Mouse (Mus musculus) heart, embryonic 15.5 days (tissue): ENCODE data around the gene Adat1. TPM values are rescaled to one million over a fixed set of nuclear protein-coding genes. Genes with fewer than 3 reads are reported as not detected.
A peak's percentile ranks its signal among the peaks of the same experiment; 100 is the strongest.
"Not testable (repeated sequence)": the region's sequence is repeated elsewhere in the genome, so short reads cannot be mapped to it uniquely, and the experiment has no call there.

ENCODE experiments used
- ATAC-seq: fragments of 200-750 bp; cut with Nextera tagmentation; replicated peaks from 2 replicates; pipeline ENCODE4 v1.8.0; 2017; ENCODE audit warnings: low read depth, moderate TSS enrichment; ENCODE audit not compliant: insufficient number of reproducible peaks, insufficient read depth, low FRiP score
- H3K27ac ChIP-seq: fragments of 300-500 bp; sonication (generic); 2 replicates; pipeline ENCODE4 v1.5.1; 2015; ENCODE audit warnings: mild to moderate bottlenecking, inconsistent platforms
- H3K27me3 ChIP-seq: fragments of 300-500 bp; sonication (generic); 2 replicates; pipeline ENCODE4 v1.6.1; 2015; ENCODE audit warnings: inconsistent platforms
- H3K36me3 ChIP-seq: fragments of 300-500 bp; sonication (generic); 2 replicates; pipeline ENCODE4 v1.6.1; 2015; ENCODE audit warnings: mild to moderate bottlenecking, inconsistent platforms
- H3K4me1 ChIP-seq: fragments of 300-500 bp; sonication (generic); replicated peaks from 2 replicates; pipeline ENCODE4 v1.6.1; 2015; ENCODE audit warnings: inconsistent platforms
- H3K4me2 ChIP-seq: fragments of 300-500 bp; sonication (generic); 2 replicates; pipeline ENCODE4 v1.6.1; 2015; ENCODE audit warnings: inconsistent platforms, mild to moderate bottlenecking, moderate library complexity
- H3K4me3 ChIP-seq: fragments of 300-500 bp; sonication (generic); 2 replicates; pipeline ENCODE4 v1.5.1; 2015; ENCODE audit warnings: mild to moderate bottlenecking, inconsistent platforms
- H3K9ac ChIP-seq: fragments of 300-500 bp; sonication (generic); 2 replicates; pipeline ENCODE4 v1.6.1; 2015; ENCODE audit warnings: mild to moderate bottlenecking, inconsistent platforms
- H3K9me3 ChIP-seq: fragments of 300-500 bp; sonication (generic); replicated peaks from 2 replicates; pipeline ENCODE4 v1.6.1; 2016; ENCODE audit warnings: inconsistent platforms
- WGBS: fragments of 180-500 bp; shearing (Covaris S2); methylation state at CpG from one replicate; pipeline ENCODE4 v1.1.7; 2015; ENCODE audit warnings: mixed read lengths; 5-methylcytosine and 5-hydroxymethylcytosine counted together
- polyA plus RNA-seq: library from polyadenylated mRNA; unstranded; fragments of >200 nt; fragmentation: Nextera tagmentation; extraction: Ambion mirVana; gene quantifications from 2 replicates; pipeline ENCODE4 v1.2.1, GENCODE M21; 2015

The Adat1 gene
- polyA plus RNA-seq, 1 experiment from 2014 or later: 4.8 TPM

- H3K9ac ChIP-seq, ATAC-seq, H3K9me3 ChIP-seq, H3K36me3 ChIP-seq, H3K4me3 ChIP-seq, H3K27ac ChIP-seq, H3K4me2 ChIP-seq, H3K27me3 ChIP-seq: not testable (repeated sequence)
- H3K4me1 ChIP-seq: peaks cover 21% of the 10 kb centered on the region
- WGBS: 87% methylated on average over 9 of the region's 9 CpGs
These were observed 53.8 kb downstream of the Adat1 start for GRCm38 (mm10) chr8:111938076-111938985.

GRCm38 (mm10) chr8:111937184-111937583, 54.9 kb downstream of the Adat1 start:
- WGBS: 78% methylated on average over 3 of the region's 3 CpGs
- H3K9me3 ChIP-seq: no peaks in the 10 kb centered on the region
- H3K27me3 ChIP-seq: no peaks in the 10 kb centered on the region
- H3K27ac ChIP-seq: no peak overlapping the region
- no peak overlapping the region for H3K4me3 ChIP-seq
- H3K4me2 ChIP-seq: no peak overlapping the region
- H3K4me1 ChIP-seq: peaks cover 31% of the 10 kb centered on the region
- H3K36me3 ChIP-seq: peaks cover under 1% of the 10 kb centered on the region; the same call in 1 of the 2 replicates
- ATAC-seq: no peak
- H3K9ac ChIP-seq: no peak overlapping the region

- H3K27ac ChIP-seq: no peak overlapping the region
- WGBS: 88% methylated on average over 2 of the region's 2 CpGs
- H3K4me1 ChIP-seq: peaks cover 12% of the 10 kb centered on the region
- H3K4me2 ChIP-seq: peak overlapping the region; percentile 98
- no peaks in the 10 kb centered on the region for H3K9me3 ChIP-seq
- H3K9ac ChIP-seq: no peak overlapping the region
- H3K27me3 ChIP-seq: no peaks in the 10 kb centered on the region
- H3K4me3 ChIP-seq: peak overlapping the region; percentile 72
- ATAC-seq: no peak
- H3K36me3 ChIP-seq: no peaks in the 10 kb centered on the region
These were observed 57.9 kb downstream of the Adat1 start for GRCm38 (mm10) chr8:111934201-111934600.

- H3K36me3 ChIP-seq: no peaks in the 10 kb centered on the region
- under 1% methylated on average over 53 of the region's 53 CpGs for WGBS
- peak; percentile 99 for ATAC-seq
- peak within 1 kb of the TSS; percentile 52 for H3K27ac ChIP-seq
- peak within 1 kb of the TSS; percentile 62 for H3K9ac ChIP-seq
- peak within 1 kb of the TSS; percentile 98 for H3K4me2 ChIP-seq
- H3K9me3 ChIP-seq: no peaks in the 10 kb centered on the region
- no peaks in the 10 kb centered on the region for H3K27me3 ChIP-seq
- peaks cover 12% of the 10 kb centered on the region for H3K4me1 ChIP-seq
- peak within 1 kb of the TSS; percentile 72 for H3K4me3 ChIP-seq
These were observed 58.6 kb downstream of the Adat1 start, which contains the start of gene Tmem231 for GRCm38 (mm10) chr8:111933348-111934076. TSS of gene Tmem231 (minus strand) at chr8:111933881.

- Histone ChIP-seq H3K9ac (peak overlapping the region; percentile 62), H3K27ac (peak overlapping the region; percentile 52), H3K4me3 (peak overlapping the region; percentile 72), H3K27me3 (no peaks in the 10 kb centered on the region), H3K36me3 (no peaks in the 10 kb centered on the region), H3K4me1 (peaks cover 12% of the 10 kb centered on the region), H3K9me3 (no peaks in the 10 kb centered on the region), H3K4me2 (peak overlapping the region; percentile 98)
- 37% methylated on average over 19 of the region's 19 CpGs for WGBS
- no peak; the same call in 1 of the 2 replicates for ATAC-seq
These were observed 59.3 kb downstream of the Adat1 start for GRCm38 (mm10) chr8:111932580-111933336.

- Histone ChIP-seq H3K4me3 (no peak overlapping the region), H3K36me3 (no peaks in the 10 kb centered on the region), H3K27ac (no peak overlapping the region), H3K4me1 (peaks cover 12% of the 10 kb centered on the region), H3K9me3 (no peaks in the 10 kb centered on the region), H3K4me2 (no peak overlapping the region), H3K27me3 (no peaks in the 10 kb centered on the region), H3K9ac (no peak overlapping the region)
- no peak for ATAC-seq
- WGBS: 84% methylated on average over 16 of the region's 16 CpGs
These were observed 60.4 kb downstream of the Adat1 start for GRCm38 (mm10) chr8:111931721-111932120.

GRCm38 (mm10) chr8:111929648-111930344, 62.3 kb downstream of the Adat1 start:
- ATAC-seq: no peak
- WGBS: 48% methylated on average over 8 of the region's 8 CpGs
- Histone ChIP-seq H3K27ac (no peak overlapping the region), H3K4me2 (no peak overlapping the region), H3K36me3 (no peaks in the 10 kb centered on the region), H3K9ac (no peak overlapping the region), H3K4me3 (no peak overlapping the region), H3K27me3 (no peaks in the 10 kb centered on the region), H3K4me1 (peaks cover 15% of the 10 kb centered on the region), H3K9me3 (no peaks in the 10 kb centered on the region)

GRCm38 (mm10) chr8:111924976-111925375, 67.1 kb downstream of the Adat1 start:
- no peak for ATAC-seq
- 33% methylated on average over 7 of the region's 7 CpGs for WGBS

GRCm38 (mm10) chr8:111923383-111923804, 68.7 kb downstream of the Adat1 start:
- no peak overlapping the region for H3K4me3 ChIP-seq
- no peaks in the 10 kb centered on the region for H3K9me3 ChIP-seq
- 17% methylated on average over 10 of the region's 10 CpGs for WGBS
- no peak overlapping the region for H3K9ac ChIP-seq
- H3K4me2 ChIP-seq: peak overlapping the region; percentile 37; the same call in 1 of the 2 replicates
- H3K27me3 ChIP-seq: no peaks in the 10 kb centered on the region
- ATAC-seq: no peak
- H3K4me1 ChIP-seq: peaks cover 6% of the 10 kb centered on the region; the same call in 1 of the 2 replicates
- H3K36me3 ChIP-seq: no peaks in the 10 kb centered on the region
- H3K27ac ChIP-seq: no peak overlapping the region

More at GRCm38 (mm10) chr8:111924976-111925375, 67.1 kb downstream of the Adat1 start:
- H3K4me1 ChIP-seq: peaks cover 6% of the 10 kb centered on the region; the same call in 1 of the 2 replicates
- no peaks in the 10 kb centered on the region for H3K36me3 ChIP-seq
- H3K9ac ChIP-seq: no peak overlapping the region
- no peak overlapping the region for H3K27ac ChIP-seq
- H3K4me2 ChIP-seq: no peak overlapping the region
- no peak overlapping the region for H3K4me3 ChIP-seq
- H3K9me3 ChIP-seq: no peaks in the 10 kb centered on the region
- H3K27me3 ChIP-seq: no peaks in the 10 kb centered on the region

GRCm38 (mm10) chr8:111920971-111921370, 71.1 kb downstream of the Adat1 start:
- 72% methylated on average over 4 of the region's 4 CpGs for WGBS

More at GRCm38 (mm10) chr8:111920971-111921370, 71.1 kb downstream of the Adat1 start:
- H3K9me3 ChIP-seq: no peaks in the 10 kb centered on the region
- H3K4me2 ChIP-seq: no peak overlapping the region
- no peak overlapping the region for H3K27ac ChIP-seq
- H3K36me3 ChIP-seq: no peaks in the 10 kb centered on the region
- peaks cover 6% of the 10 kb centered on the region; the same call in 1 of the 2 replicates for H3K4me1 ChIP-seq
- H3K9ac ChIP-seq: no peak overlapping the region
- H3K27me3 ChIP-seq: no peaks in the 10 kb centered on the region
- no peak for ATAC-seq
- H3K4me3 ChIP-seq: no peak overlapping the region
